26 mouse cellular contexts compared by ENCODE assay signal in the genomic region with DNA sequence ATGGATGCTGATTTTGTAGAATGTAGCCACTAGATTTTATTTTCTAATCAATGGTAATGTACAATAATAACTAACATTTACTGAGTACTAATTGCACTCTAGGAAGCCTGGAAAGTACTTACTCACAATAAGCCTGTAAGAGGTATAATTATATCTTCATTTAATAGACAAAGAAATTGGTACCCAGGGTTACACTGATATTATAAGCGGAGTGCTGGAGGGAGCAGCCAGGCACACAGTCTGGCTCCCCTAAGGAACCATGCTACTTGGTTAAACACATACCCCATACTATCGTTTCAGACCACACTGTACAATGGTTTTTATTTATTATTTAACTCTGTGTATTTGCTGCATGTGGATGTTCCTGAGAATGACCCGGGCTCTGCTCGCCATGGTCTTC. TPM values are rescaled to one million over a fixed set of nuclear protein-coding genes. Genes with fewer than 3 reads are reported as not detected.
"Had no signal": no experiment of that assay in that cellular context is flagged by ENCODE, and none has a peak within 500 bp of the region (broad histone marks: within the 10 kb centered on the region; RNA-seq: fewer than 3 reads in every experiment).

No protein-coding gene starts in this region.

- H3K27ac ChIP-seq: kidney, postnatal 0 days; layer of hippocampus, adult 2 months; left cerebral cortex, adult 2 months; liver, embryonic 13.5 days; macrophage; midbrain, embryonic 12.5 days; midbrain, embryonic 15.5 days; stomach, postnatal 0 days had no signal

- H3K4me3 ChIP-seq: layer of hippocampus, adult 2 months; left cerebral cortex, adult 2 months; liver, embryonic 13.5 days; midbrain, embryonic 12.5 days; midbrain, embryonic 15.5 days; myocyte had no signal

- H3K36me3 ChIP-seq: liver, embryonic 13.5 days; midbrain, embryonic 12.5 days; midbrain, embryonic 15.5 days had no signal

- H3K4me1 ChIP-seq: liver, embryonic 13.5 days; midbrain, embryonic 12.5 days; midbrain, embryonic 15.5 days had no signal

- H3K4me2 ChIP-seq: liver, embryonic 13.5 days; lung, embryonic 14.5 days; midbrain, embryonic 12.5 days; midbrain, embryonic 15.5 days had no signal

- H3K9me3 ChIP-seq: liver, embryonic 13.5 days; midbrain, embryonic 12.5 days; midbrain, embryonic 15.5 days had no signal

- ATAC-seq: lung, postnatal 0 days; midbrain, embryonic 15.5 days had no signal

- H3K9ac ChIP-seq: liver, embryonic 13.5 days; lung, embryonic 14.5 days; midbrain, embryonic 12.5 days; midbrain, embryonic 15.5 days had no signal

- DNase-seq: kidney, postnatal 25 days; layer of hippocampus, adult 9-11 months; liver, embryonic 13.5 days; lung, embryonic 14.5 days; thymus, adult 2 months; thymus, postnatal 14 days; thymus, postnatal 4 days had no signal

- H3K27me3 ChIP-seq: liver, embryonic 13.5 days; midbrain, embryonic 15.5 days had no signal

RNA-seq across cellular contexts. Expression of a gene that starts 46.5 kb away (rescaled TPM):
- total RNA-seq: layer of hippocampus, adult 2 months; layer of hippocampus, postnatal 25 days; liver, adult 2 months; megakaryocyte, adult 5-6 weeks had no signal
- polyA plus RNA-seq: kidney, embryonic 14.5 days; kidney, postnatal 0 days; limb, embryonic 11.5 days; liver, adult 2 months; liver, embryonic 13.5 days; liver, embryonic 16.5 days; lung, embryonic 14.5 days; lung, postnatal 0 days; macrophage; myocyte; neural tube, embryonic 11.5 days; small intestine, adult 2 months; spleen, adult 2 months; stomach, embryonic 14.5 days; stomach, postnatal 0 days had no signal
